ENCODE assay signal across 9 mouse cellular contexts in the genomic region with DNA sequence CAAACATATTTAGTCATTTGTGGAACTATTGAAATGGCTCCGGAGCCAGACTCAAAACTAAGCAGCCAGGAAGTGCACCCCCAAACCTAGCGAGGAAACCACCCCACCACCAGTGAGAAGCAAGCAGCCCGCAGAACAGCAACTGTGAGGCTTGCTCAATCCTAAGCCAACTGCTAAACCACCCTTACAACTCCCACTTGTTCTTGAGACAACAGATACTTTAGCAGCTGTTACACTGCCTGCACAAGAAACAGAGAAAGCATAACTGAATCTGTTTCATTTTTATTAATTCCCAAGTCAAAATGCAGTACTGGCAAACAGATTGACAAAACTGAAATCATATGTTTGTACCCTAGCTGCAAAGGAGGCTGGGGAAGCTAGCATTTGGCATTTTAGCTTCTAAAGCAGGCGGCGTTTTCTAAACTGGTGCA. TPM values are rescaled to one million over a fixed set of nuclear protein-coding genes. Genes with fewer than 3 reads are reported as not detected.
DNase-seq lines count a peak whose midpoint lies in the region; ATAC-seq lines count a peak whose summit lies in the region.
"Had no signal": no experiment of that assay in that cellular context is flagged by ENCODE, and none has a peak within 500 bp of the region (broad histone marks: within the 10 kb centered on the region; RNA-seq: fewer than 3 reads in every experiment).

No protein-coding gene starts in this region.

- WGBS in forebrain, embryonic 14.5 days, result 84% methylated on average over 5 of the region's 5 CpGs
- 92% methylated on average over 5 of the region's 5 CpGs for WGBS in forebrain, embryonic 12.5 days
- WGBS in embryonic facial prominence, embryonic 14.5 days, result 43% methylated on average over 5 of the region's 5 CpGs
- 77% methylated on average over 5 of the region's 5 CpGs for WGBS in intestine, embryonic 16.5 days

- no peak overlapping the region for H3K4me3 ChIP-seq in forebrain, embryonic 14.5 days (ENCODE audit: low read depth, low read length)
- no peak overlapping the region for H3K4me3 ChIP-seq in forebrain, embryonic 12.5 days (replicated peaks)
- no peak overlapping the region for H3K4me3 ChIP-seq in embryonic facial prominence, embryonic 14.5 days (ENCODE audit: low read depth, low read length)
- no peak overlapping the region for H3K4me3 ChIP-seq in intestine, embryonic 16.5 days (ENCODE audit: low read length)
- H3K4me3 ChIP-seq: liver, embryonic 15.5 days had no signal

- H3K27ac ChIP-seq in forebrain, embryonic 14.5 days (ENCODE audit: low read depth, low read length), result no peak overlapping the region
- no peak overlapping the region for H3K27ac ChIP-seq in forebrain, embryonic 12.5 days
- H3K27ac ChIP-seq in embryonic facial prominence, embryonic 14.5 days (replicated peaks; ENCODE audit: low read depth, low read length), result peak overlapping the region; percentile 44
- H3K27ac ChIP-seq in intestine, embryonic 16.5 days (ENCODE audit: low read length), result no peak overlapping the region
- H3K27ac ChIP-seq: liver, embryonic 15.5 days had no signal

- H3K9ac ChIP-seq in forebrain, embryonic 14.5 days (ENCODE audit: low read length), result no peak overlapping the region
- H3K9ac ChIP-seq in forebrain, embryonic 12.5 days, result no peak overlapping the region
- H3K9ac ChIP-seq in embryonic facial prominence, embryonic 14.5 days (ENCODE audit: low read depth, low read length), result no peak overlapping the region
- no peak overlapping the region for H3K9ac ChIP-seq in intestine, embryonic 16.5 days (ENCODE audit: low read depth, low read length)
- H3K9ac ChIP-seq: liver, embryonic 15.5 days had no signal

- peak; percentile 54 for DNase-seq in forebrain, embryonic 14.5 days (ENCODE audit: low spot score)
- peak; percentile 76 for DNase-seq in embryonic facial prominence, embryonic 14.5 days (ENCODE audit: low spot score)
- DNase-seq in left cerebral cortex, adult 18-20 months (ENCODE audit: low spot score in 2 of 2), result peak; percentile 35 to 44
- DNase-seq in right cerebral cortex, postnatal 25 days, result peak; percentile 51
- DNase-seq in embryo, embryonic 10.5 days (ENCODE audit: low spot score), result no peak
- DNase-seq in urinary bladder, postnatal 14 days (ENCODE audit: low spot score), result no peak

- H3K4me2 ChIP-seq in forebrain, embryonic 14.5 days (ENCODE audit: low read length), result no peak overlapping the region
- H3K4me2 ChIP-seq in forebrain, embryonic 12.5 days, result no peak overlapping the region
- H3K4me2 ChIP-seq in embryonic facial prominence, embryonic 14.5 days (ENCODE audit: low read depth, low read length), result no peak overlapping the region
- no peak overlapping the region for H3K4me2 ChIP-seq in intestine, embryonic 16.5 days (ENCODE audit: low read depth, low read length)
- H3K4me2 ChIP-seq: liver, embryonic 15.5 days had no signal

- no peaks in the 10 kb centered on the region for H3K4me1 ChIP-seq in forebrain, embryonic 14.5 days (ENCODE audit: control insufficient read depth, insufficient read depth, low read length)
- H3K4me1 ChIP-seq in forebrain, embryonic 12.5 days, result no peaks in the 10 kb centered on the region
- peaks cover 6% of the 10 kb centered on the region; the same call in 1 of the 2 replicates for H3K4me1 ChIP-seq in embryonic facial prominence, embryonic 14.5 days (ENCODE audit: control insufficient read depth, insufficient read depth, low read length)
- no peaks in the 10 kb centered on the region for H3K4me1 ChIP-seq in intestine, embryonic 16.5 days (ENCODE audit: control insufficient read depth, insufficient read depth, low read length)
- H3K4me1 ChIP-seq: liver, embryonic 15.5 days had no signal

- peak; percentile 65; the same call in 1 of the 2 replicates for ATAC-seq in forebrain, embryonic 14.5 days
- ATAC-seq in forebrain, embryonic 12.5 days (ENCODE audit: low FRiP score), result no peak
- peak; percentile 67; the same call in 1 of the 2 replicates for ATAC-seq in embryonic facial prominence, embryonic 14.5 days (ENCODE audit: low read depth)
- no peak for ATAC-seq in intestine, embryonic 16.5 days

- no peaks in the 10 kb centered on the region for H3K36me3 ChIP-seq in forebrain, embryonic 14.5 days (ENCODE audit: control insufficient read depth, insufficient read depth, low read length)
- no peaks in the 10 kb centered on the region for H3K36me3 ChIP-seq in forebrain, embryonic 12.5 days (replicated peaks)
- no peaks in the 10 kb centered on the region for H3K36me3 ChIP-seq in embryonic facial prominence, embryonic 14.5 days (ENCODE audit: control insufficient read depth, insufficient read depth, low read length)
- no peaks in the 10 kb centered on the region for H3K36me3 ChIP-seq in intestine, embryonic 16.5 days (ENCODE audit: control insufficient read depth, insufficient read depth, low read length)
- H3K36me3 ChIP-seq: liver, embryonic 15.5 days had no signal

- no peaks in the 10 kb centered on the region for H3K27me3 ChIP-seq in forebrain, embryonic 14.5 days (replicated peaks; ENCODE audit: control insufficient read depth, insufficient read depth, low read length)
- H3K27me3 ChIP-seq in forebrain, embryonic 12.5 days, result no peaks in the 10 kb centered on the region
- H3K27me3 ChIP-seq in embryonic facial prominence, embryonic 14.5 days (replicated peaks; ENCODE audit: control insufficient read depth, insufficient read depth, low read length), result no peaks in the 10 kb centered on the region
- H3K27me3 ChIP-seq in intestine, embryonic 16.5 days (replicated peaks; ENCODE audit: control insufficient read depth, insufficient read depth, low read length), result no peaks in the 10 kb centered on the region
- H3K27me3 ChIP-seq: liver, embryonic 15.5 days had no signal

- no peaks in the 10 kb centered on the region for H3K9me3 ChIP-seq in forebrain, embryonic 14.5 days (replicated peaks; ENCODE audit: control insufficient read depth, low read length)
- no peaks in the 10 kb centered on the region for H3K9me3 ChIP-seq in forebrain, embryonic 12.5 days
- no peaks in the 10 kb centered on the region for H3K9me3 ChIP-seq in embryonic facial prominence, embryonic 14.5 days (ENCODE audit: control insufficient read depth, low read length)
- no peaks in the 10 kb centered on the region for H3K9me3 ChIP-seq in intestine, embryonic 16.5 days (ENCODE audit: control insufficient read depth, low read length)
- H3K9me3 ChIP-seq: liver, embryonic 15.5 days had no signal

RNA-seq across cellular contexts. Expression of gene Parp8, which starts 23.2 kb away (rescaled TPM):
- polyA plus RNA-seq in forebrain, embryonic 14.5 days (2014; fragmentation: Nextera tagmentation; extraction: Ambion mirVana), result 16.0 and 21.0 TPM in 2 replicates
- 14.7 and 17.7 TPM in 2 replicates for polyA plus RNA-seq in forebrain, embryonic 12.5 days (2016; fragmentation: Nextera tagmentation; extraction: Ambion mirVana)
- 19.8 and 21.9 TPM in 2 replicates for polyA plus RNA-seq in embryonic facial prominence, embryonic 14.5 days (2014; fragmentation: Nextera tagmentation; extraction: Ambion mirVana)
- total RNA-seq in left cerebral cortex, adult 18-20 months (2021), result 10 to 100 TPM; 17.1 to 17.8 TPM
- 6.3 and 6.5 TPM in 2 replicates for polyA plus RNA-seq in intestine, embryonic 16.5 days (2015; fragmentation: Nextera tagmentation; extraction: Ambion mirVana)

Comparison
In these comparisons a context has a peak if more than half of its experiments do, and no peak if none do; other contexts are left out.
1. ATAC-seq: peak in forebrain, embryonic 14.5 days (single experiment) and embryonic facial prominence, embryonic 14.5 days (single experiment); none in forebrain, embryonic 12.5 days (single experiment) and intestine, embryonic 16.5 days (single experiment).
2. DNase-seq: peak in forebrain, embryonic 14.5 days (single experiment), embryonic facial prominence, embryonic 14.5 days (single experiment), left cerebral cortex, adult 18-20 months (2 of 2) and right cerebral cortex, postnatal 25 days (single experiment); none in embryo, embryonic 10.5 days (single experiment) and urinary bladder, postnatal 14 days (single experiment).